Mouse (Mus musculus): Measurements from ENCODE around the gene Pnmal2. TPM values are rescaled to one million over a fixed set of nuclear protein-coding genes. Genes with fewer than 3 reads are reported as not detected.

Pnmal2 gene
- polyA plus RNA-seq, 1 experiment from 2014 or later = 20.2 TPM

DNA sequence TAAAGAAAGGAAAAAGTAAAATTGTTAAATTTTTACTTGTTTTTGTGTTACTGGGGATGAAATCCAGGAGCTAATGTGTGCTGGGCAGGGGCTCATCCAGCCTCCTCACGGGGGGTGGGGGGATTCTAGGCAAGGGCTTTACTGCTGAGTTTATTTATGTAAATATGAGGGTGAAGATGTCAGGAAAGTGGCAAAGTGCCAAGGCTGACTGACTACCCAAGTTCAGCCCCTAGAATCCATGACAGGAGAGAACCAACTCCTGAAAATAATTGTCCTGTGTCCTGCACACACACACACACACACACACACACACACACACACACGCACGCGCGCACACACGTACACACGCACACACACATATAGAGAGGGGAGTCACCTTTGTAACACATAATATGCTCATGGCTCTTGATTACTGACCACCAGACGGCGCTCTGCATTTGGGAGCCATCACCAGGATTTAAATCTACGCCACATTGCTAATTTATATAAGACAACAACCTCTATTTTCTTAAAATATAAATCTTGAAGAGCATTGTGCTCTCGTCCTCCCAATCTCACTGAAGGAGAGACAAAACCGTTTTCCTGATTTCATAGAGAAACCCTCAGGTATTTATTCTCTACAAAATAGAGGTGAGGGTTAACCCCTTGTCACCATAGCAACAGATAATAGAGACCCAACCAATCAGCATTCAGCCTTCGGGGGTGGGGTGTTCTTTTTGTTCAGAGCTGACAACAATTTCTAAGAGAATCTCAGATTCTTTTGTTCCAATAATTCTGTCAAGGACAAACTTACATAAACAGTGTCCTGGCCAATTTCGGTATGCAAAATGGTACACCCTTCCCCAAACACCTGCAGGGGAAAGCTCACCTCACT, 11.5 kb upstream of the Pnmal2 start:
- WGBS = 49% methylated on average over 14 of the region's 14 CpGs
- no peak overlapping the region for H3K4me2 ChIP-seq
- no peaks in the 10 kb centered on the region for H3K9me3 ChIP-seq
- H3K4me1 ChIP-seq = 0 out of 2 replicates have a peak, but pooled peaks cover 2% of the 10 kb centered on the region
- H3K36me3 ChIP-seq = no peaks in the 10 kb centered on the region
- ATAC-seq (ENCODE audit: insufficient number of reproducible peaks, low FRiP score, low TSS enrichment, low read depth) = 0 out of 2 replicates have a peak, but pooled peaks have one; percentile 42
- no peak overlapping the region for H3K27ac ChIP-seq
- H3K4me3 ChIP-seq = no peak overlapping the region
- H3K9ac ChIP-seq = no peak overlapping the region
- H3K27me3 ChIP-seq = no peaks in the 10 kb centered on the region

DNA sequence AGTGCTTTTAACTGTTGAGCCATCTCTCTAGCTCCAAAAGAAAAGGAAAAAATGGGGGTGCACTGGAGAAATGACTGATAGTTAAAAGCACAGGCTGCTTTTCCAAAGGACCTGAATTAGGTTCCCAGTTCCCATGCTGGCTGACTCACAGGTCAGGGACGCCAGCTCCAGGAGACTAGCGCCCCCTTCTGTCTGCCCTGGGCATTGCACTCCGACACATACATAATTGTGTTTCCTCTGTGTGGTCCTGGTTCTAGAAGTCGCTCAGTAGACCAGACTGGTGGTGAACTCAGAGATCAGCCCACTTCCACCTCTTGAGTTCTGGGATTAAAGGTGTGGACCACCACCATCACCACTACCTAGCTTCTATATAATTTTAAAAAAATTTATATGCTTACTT, 7.2 kb upstream of the Pnmal2 start:
- no peak for ATAC-seq (ENCODE audit: insufficient number of reproducible peaks, low FRiP score, low TSS enrichment, low read depth)
- Histone ChIP-seq H3K27ac (no peak overlapping the region), H3K4me2 (no peak overlapping the region), H3K9ac (no peak overlapping the region), H3K9me3 (no peaks in the 10 kb centered on the region), H3K27me3 (no peaks in the 10 kb centered on the region), H3K4me1 (peaks cover 20% of the 10 kb centered on the region), H3K36me3 (no peaks in the 10 kb centered on the region), H3K4me3 (no peak overlapping the region)
- 53% methylated on average over 4 of the region's 4 CpGs for WGBS

DNA sequence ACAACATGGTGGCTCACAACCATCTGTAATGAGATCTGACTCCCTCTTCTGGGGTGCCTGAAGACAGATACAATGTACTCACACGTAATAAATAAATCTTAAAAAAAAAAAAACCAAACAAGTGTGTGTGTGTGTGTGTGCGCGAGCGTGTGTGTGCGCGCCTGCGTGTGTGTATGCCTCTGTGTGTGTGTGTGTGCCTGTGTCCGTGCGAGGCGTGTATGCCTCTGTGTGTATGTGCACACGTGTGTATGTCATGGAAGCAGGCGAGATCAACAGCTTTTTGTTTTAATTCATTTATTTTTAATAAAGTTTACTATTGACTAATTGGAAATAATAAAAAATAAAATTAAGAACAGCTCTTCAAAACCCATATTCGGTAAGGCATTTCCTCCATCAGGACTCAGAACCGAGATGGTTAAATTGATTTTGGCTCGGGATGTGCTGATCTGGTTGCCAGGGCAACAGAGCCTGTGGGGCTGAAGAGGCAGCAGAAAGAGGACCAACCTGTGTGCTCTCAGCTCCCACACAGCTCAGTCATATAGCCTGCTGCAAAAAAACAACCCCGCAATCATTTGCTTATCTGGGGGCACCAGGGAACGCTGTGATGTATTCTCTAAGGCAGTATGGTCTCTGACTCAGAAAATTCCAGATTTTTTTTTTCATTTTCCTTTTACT, 6.2 kb upstream of the Pnmal2 start:
- H3K27ac ChIP-seq = no peak overlapping the region
- no peaks in the 10 kb centered on the region for H3K27me3 ChIP-seq
- ATAC-seq (ENCODE audit: insufficient number of reproducible peaks, low FRiP score, low TSS enrichment, low read depth) = no peak
- H3K4me1 ChIP-seq = peaks cover 20% of the 10 kb centered on the region
- H3K4me3 ChIP-seq = no peak overlapping the region
- H3K36me3 ChIP-seq = no peaks in the 10 kb centered on the region
- H3K9me3 ChIP-seq = no peaks in the 10 kb centered on the region
- H3K4me2 ChIP-seq = no peak overlapping the region
- no peak overlapping the region for H3K9ac ChIP-seq
- WGBS = 66% methylated on average over 17 of the region's 17 CpGs

DNA sequence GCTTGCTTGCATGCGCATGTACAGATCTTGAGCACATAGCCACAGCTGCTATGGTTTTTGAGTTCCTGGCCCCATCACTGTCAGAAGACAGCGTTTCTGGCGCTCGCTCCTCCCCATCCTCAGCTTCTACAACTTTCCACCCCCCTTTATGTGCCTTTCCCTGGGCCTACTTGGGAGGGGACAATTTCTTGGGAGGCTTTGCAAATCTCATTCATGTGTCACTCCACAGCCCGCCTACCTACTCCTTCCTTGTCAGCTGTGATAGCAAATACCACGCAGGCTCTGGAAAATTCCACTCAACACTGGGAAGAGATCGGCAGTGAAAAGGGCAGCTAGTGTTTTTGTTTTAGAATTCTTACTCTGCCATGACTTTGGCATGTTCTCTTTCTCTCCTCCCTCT, 4.2 kb upstream of the Pnmal2 start:
- peak overlapping the region; percentile 78 for H3K27ac ChIP-seq
- H3K36me3 ChIP-seq = no peaks in the 10 kb centered on the region
- H3K27me3 ChIP-seq = peaks cover 7% of the 10 kb centered on the region
- no peak overlapping the region for H3K9ac ChIP-seq
- no peaks in the 10 kb centered on the region for H3K9me3 ChIP-seq
- peaks cover 34% of the 10 kb centered on the region for H3K4me1 ChIP-seq
- ATAC-seq (ENCODE audit: insufficient number of reproducible peaks, low FRiP score, low TSS enrichment, low read depth) = no peak
- H3K4me2 ChIP-seq = 0 out of 2 replicates have a peak overlapping the region, but pooled peaks have one; percentile 5
- no peak overlapping the region for H3K4me3 ChIP-seq
- 28% methylated on average over 7 of the region's 7 CpGs for WGBS

DNA sequence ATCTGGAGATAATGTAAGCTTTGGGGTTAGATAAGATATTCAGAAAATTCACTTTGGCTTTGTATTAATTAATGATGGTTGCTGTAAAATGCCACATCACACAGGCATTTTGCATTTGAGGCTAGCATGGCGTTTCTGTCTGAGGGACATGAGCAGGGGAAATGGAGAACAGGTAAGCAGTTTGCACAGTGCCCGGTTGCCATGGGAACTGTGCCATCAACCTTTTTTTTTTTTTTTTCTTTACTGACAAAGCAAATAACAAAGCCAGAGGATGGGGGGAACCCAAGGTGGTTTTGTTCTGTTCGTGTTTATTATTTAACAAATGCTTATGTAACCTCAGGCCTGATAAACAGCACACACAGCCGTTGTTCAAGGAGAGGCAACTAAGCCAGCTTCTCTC, 1.6 kb upstream of the Pnmal2 start:
- ATAC-seq (ENCODE audit: insufficient number of reproducible peaks, low FRiP score, low TSS enrichment, low read depth) = no peak
- 61% methylated on average over 4 of the region's 4 CpGs for WGBS
- Histone ChIP-seq H3K27me3 (peaks cover 29% of the 10 kb centered on the region), H3K4me2 (no peak overlapping the region), H3K27ac (no peak overlapping the region), H3K4me1 (peaks cover 59% of the 10 kb centered on the region), H3K4me3 (no peak overlapping the region), H3K9ac (no peak overlapping the region), H3K36me3 (no peaks in the 10 kb centered on the region), H3K9me3 (no peaks in the 10 kb centered on the region)

DNA sequence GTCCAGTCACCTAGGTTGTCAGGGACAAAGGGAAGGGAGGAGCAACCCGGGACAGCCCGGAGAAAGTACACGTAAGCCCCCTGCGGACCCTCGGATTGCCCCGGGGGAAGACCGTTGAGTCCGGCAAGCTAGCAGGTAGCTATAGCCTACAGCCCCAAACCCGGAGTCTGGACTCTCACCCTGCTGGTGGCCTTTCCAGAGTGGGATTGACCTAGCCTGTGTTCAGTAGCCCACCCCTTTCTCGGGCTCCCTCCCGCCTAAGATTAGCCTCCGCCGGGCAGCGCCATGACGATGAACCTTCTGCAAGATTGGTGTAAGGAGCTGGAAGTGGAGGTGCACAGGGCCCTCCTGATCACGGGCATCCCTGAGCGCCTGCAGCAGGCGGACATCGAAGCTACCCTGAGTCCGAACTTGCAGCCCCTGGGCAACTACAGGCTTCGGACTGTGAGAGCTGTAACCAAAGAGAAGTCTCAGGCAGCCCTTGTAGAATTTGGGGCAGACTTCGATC, 380 bp downstream of the Pnmal2 start:
- Histone ChIP-seq H3K27ac (peak overlapping the region; percentile 69), H3K4me2 (peak overlapping the region; percentile 81), H3K9me3 (no peaks in the 10 kb centered on the region), H3K4me3 (peak overlapping the region; percentile 64), H3K9ac (peak overlapping the region; percentile 69), H3K4me1 (peaks cover 70% of the 10 kb centered on the region), H3K36me3 (no peaks in the 10 kb centered on the region), H3K27me3 (peaks cover 48% of the 10 kb centered on the region)
- no peak for ATAC-seq (ENCODE audit: insufficient number of reproducible peaks, low FRiP score, low TSS enrichment, low read depth)
- WGBS = 1% methylated on average over 22 of the region's 22 CpGs

DNA sequence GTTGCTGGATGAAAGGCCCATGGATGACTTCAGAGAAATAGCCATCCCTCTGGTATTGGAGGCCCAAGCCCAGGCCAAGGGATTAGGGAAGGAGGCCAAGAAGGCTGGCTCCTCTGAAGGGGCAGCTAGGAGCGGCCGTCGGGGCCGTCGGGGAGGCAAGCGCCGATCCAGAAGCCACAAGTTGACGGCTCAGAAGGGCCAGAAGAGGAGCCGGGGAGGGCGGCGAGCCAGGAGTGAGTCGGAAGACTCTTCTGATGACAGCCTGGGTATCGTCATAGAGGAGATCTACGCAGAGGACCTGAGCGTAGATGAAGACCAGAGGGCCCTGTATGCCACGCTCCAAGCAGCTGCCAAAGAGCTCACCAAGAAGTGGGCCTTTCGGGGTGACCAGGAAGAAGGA, 937 bp downstream of the Pnmal2 start:
- ATAC-seq (ENCODE audit: insufficient number of reproducible peaks, low FRiP score, low TSS enrichment, low read depth) = no peak
- peak overlapping the region; percentile 64 for H3K4me3 ChIP-seq
- peaks cover 69% of the 10 kb centered on the region for H3K4me1 ChIP-seq
- H3K27me3 ChIP-seq = peaks cover 48% of the 10 kb centered on the region
- WGBS = 18% methylated on average over 17 of the region's 17 CpGs
- H3K27ac ChIP-seq = 0 out of 2 replicates have a peak overlapping the region, but pooled peaks have one; percentile 69
- peak overlapping the region; percentile 81 for H3K4me2 ChIP-seq
- no peaks in the 10 kb centered on the region for H3K36me3 ChIP-seq
- H3K9ac ChIP-seq = 0 out of 2 replicates have a peak overlapping the region, but pooled peaks have one; percentile 69
- no peaks in the 10 kb centered on the region for H3K9me3 ChIP-seq

DNA sequence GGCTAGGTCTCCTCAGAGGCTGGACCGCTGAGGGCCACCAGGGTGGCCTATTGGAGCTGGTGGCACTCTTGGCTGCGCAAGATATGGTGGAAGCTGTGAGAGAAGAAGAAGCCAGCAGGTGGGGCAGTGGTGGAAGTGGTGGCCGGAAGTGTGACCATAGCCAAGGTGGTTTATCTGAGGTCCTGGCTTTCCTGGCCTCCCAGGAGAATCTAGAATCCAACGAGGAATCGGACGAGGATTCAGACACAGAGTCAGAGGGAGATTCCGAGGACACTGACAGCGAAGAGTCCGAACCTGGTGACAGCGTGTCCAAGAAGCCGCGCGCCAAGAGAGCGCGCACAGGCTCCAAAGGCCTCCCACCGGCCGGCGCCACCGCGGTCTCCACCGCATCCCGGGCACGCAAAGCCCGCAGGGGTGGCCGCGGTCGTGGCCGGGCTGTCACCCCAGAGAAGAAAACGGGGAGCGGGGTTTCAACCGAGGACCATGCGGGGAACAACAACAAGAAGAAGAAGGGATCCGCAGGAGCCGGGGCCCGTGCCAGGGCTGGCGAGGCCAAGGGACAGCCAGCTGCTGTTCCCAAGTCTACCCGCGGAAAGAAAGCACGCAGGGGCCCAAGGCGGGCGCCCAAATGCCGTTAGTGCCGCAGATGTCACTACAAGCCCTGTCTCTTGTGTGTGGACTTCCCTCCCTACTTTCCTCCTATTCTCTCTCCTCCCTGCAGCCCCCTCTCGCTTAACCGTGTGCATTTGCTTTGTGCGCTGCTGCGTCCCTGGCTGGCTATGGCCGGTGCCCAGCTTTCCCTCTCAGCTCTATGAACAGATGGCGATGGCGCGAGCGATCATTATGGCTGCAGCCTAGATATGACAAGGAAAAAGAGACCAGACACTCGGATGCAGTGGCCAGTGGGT, 2.2 kb downstream of the Pnmal2 start:
- H3K9ac ChIP-seq = peak overlapping the region; percentile 18
- 10% methylated on average over 53 of the region's 53 CpGs for WGBS
- H3K27me3 ChIP-seq = peaks cover 48% of the 10 kb centered on the region
- H3K4me1 ChIP-seq = peaks cover 64% of the 10 kb centered on the region
- no peaks in the 10 kb centered on the region for H3K36me3 ChIP-seq
- H3K4me2 ChIP-seq = peak overlapping the region; percentile 81
- no peak for ATAC-seq (ENCODE audit: insufficient number of reproducible peaks, low FRiP score, low TSS enrichment, low read depth)
- peak overlapping the region; percentile 64 for H3K4me3 ChIP-seq
- no peaks in the 10 kb centered on the region for H3K9me3 ChIP-seq
- H3K27ac ChIP-seq = peak overlapping the region; percentile 67

DNA sequence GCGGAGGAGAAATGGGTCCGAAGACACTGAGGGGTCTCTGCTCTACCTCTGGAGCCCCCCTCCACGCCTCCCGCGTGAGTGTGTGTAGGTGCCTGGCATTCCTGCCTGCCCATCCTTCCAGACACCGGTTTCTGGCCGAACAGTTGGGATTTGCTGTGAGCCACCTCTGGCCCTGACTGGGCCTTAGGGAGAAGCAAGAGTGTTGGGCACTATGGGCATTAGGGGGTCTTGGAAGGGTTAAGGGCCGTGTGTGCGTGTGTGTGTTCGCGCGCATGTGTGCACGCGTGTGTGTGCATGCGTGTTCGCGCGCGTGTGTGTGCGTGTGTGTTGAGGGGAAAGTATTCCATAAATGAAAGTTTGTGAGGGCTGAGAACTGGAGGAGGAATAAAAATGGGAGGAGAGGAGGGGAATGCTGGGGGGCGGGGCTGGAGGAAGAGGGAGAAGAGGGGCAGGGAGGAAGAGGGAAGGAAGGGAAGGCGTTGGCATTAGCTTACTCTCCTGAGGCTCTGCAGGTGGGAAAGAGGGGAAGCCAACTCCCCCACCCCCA, 2.9 kb downstream of the Pnmal2 start:
- H3K36me3 ChIP-seq = no peaks in the 10 kb centered on the region
- no peak; the same call in 1 of the 2 replicates for ATAC-seq (ENCODE audit: insufficient number of reproducible peaks, low FRiP score, low TSS enrichment, low read depth)
- peak overlapping the region; percentile 81 for H3K4me2 ChIP-seq
- H3K9me3 ChIP-seq = no peaks in the 10 kb centered on the region
- 14% methylated on average over 22 of the region's 22 CpGs for WGBS
- peak overlapping the region; percentile 64 for H3K4me3 ChIP-seq
- peak overlapping the region; percentile 18 for H3K9ac ChIP-seq
- H3K27me3 ChIP-seq = peaks cover 48% of the 10 kb centered on the region
- H3K4me1 ChIP-seq = peaks cover 64% of the 10 kb centered on the region
- H3K27ac ChIP-seq = peak overlapping the region; percentile 67

DNA sequence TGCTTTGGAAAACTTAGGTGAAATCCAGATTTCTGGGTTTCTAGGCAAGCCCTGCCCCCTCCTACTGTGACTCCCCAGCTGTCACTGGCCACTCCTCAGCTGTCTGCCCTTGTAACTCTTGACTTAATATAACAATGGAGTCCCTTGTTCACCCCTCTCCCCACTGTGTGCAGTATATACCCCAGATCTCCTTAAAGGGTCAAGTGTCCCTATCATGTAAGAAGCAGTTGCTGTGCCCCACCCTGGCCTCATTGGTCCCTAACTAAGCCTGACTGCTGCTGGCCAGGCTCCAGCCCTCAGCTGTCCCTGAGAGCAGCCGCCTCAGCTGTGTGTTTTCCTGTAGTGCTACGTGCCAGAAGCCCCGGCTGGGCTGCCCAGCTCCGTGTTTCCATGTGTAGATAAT, 3.5 kb downstream of the Pnmal2 start:
- Histone ChIP-seq H3K27me3 (peaks cover 48% of the 10 kb centered on the region), H3K9ac (no peak overlapping the region), H3K4me2 (peak overlapping the region; percentile 81), H3K36me3 (no peaks in the 10 kb centered on the region), H3K27ac (peak overlapping the region; percentile 62), H3K9me3 (no peaks in the 10 kb centered on the region), H3K4me1 (peaks cover 64% of the 10 kb centered on the region), H3K4me3 (peak overlapping the region; percentile 64)
- peak; percentile 49 for ATAC-seq (ENCODE audit: insufficient number of reproducible peaks, low FRiP score, low TSS enrichment, low read depth)
- WGBS = 11% methylated on average over 4 of the region's 4 CpGs

DNA sequence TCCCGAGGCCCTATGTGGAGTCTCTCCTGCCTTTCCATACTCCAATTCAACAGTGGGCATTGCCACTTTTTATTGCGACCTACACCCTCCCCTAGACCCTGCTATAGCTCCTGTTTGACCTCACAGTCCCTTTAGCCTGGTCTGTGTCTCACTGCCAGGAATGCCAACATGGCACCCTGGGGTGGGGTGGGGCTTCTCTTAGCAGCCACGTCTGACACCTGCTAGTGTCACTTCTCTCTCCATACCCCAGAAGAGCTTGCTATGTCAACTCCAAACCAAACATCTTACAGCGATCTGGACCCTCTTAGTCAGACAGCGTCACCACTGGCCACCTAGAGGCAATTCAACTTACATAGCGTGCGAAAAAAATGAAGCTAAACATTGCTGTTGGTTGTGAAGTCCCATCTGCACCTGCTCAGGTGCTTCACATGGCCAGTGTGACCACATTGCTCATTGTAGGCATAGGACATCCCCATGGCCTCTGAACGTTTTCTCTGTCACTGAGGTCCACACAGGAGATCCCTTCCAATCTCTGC, 4.5 kb downstream of the Pnmal2 start:
- H3K27me3 ChIP-seq = peaks cover 48% of the 10 kb centered on the region
- H3K4me3 ChIP-seq = no peak overlapping the region
- no peak overlapping the region for H3K4me2 ChIP-seq
- peaks cover 62% of the 10 kb centered on the region for H3K4me1 ChIP-seq
- H3K9me3 ChIP-seq = no peaks in the 10 kb centered on the region
- WGBS = 61% methylated on average over 8 of the region's 8 CpGs
- no peak for ATAC-seq (ENCODE audit: insufficient number of reproducible peaks, low FRiP score, low TSS enrichment, low read depth)
- H3K36me3 ChIP-seq = no peaks in the 10 kb centered on the region
- H3K9ac ChIP-seq = no peak overlapping the region
- H3K27ac ChIP-seq = peak overlapping the region; percentile 62
